Mouse (Mus musculus) cortical plate, adult 2 months (tissue): Measurements from ENCODE around the gene Ap1m1.

Experiments used
- CTCF ChIP-seq: fragments of 200-500 bp; IDR thresholded peaks from 2 replicates; pipeline ENCODE4 v1.5.1; 2011; ENCODE audit warnings: mild to moderate bottlenecking, control low read depth, low read length; ENCODE audit not compliant: insufficient read depth; ENCODE audit errors: extremely low read depth
- POLR2A ChIP-seq: fragments of 200-500 bp; IDR thresholded peaks from 2 replicates; pipeline ENCODE4 v1.6.1; 2011; ENCODE audit warnings: mild to moderate bottlenecking, low read length, control low read depth; ENCODE audit not compliant: insufficient read depth; ENCODE audit errors: extremely low read depth

DNA sequence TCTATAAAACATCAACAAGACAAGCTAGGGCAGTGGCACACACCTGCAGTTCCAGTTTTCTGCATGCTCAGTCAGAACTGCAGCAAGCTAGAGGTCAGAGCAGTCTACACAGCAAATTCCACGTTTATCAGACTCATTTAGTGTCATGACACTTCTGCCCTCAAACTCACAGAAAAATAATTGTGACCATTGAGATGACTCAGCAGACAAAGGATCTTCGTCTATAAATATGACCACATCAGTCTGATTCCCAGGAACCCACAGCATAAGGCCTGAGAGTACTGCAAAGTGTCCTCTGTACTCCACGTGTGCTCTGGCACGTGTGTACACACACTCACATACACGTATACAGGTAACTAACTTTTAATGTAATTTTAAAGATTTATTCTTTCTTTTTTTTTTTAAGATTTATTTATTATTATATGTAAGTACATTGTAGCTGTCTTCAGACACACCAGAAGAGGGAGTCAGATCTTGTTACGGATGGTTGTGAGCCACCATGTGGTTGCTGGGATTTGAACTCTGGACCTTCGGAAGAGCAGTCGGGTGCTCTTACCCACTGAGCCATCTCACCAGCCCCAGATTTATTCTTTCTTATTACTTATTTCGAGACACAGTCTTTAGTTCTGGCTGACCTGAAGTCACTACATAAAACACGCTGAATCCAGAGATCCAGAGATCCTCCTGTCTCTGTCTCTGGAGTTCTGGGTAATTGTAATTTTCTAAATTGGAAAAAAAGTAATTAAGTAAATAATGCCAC is 20.9 kb upstream of the Ap1m1 start:
- no peak for TF ChIP-seq CTCF
- TF ChIP-seq POLR2A: no peak
